Mouse (Mus musculus) thymus, postnatal 36 days (tissue): ENCODE results near the gene Pfn1.
A peak's percentile ranks its signal among the peaks of the same experiment; 100 is the strongest.

Source experiments
- DNase-seq, 2 experiments: peaks; one replicate each; pipeline ENCODE4 v3.0.0; 2022; ENCODE audit warnings: mixed read lengths in 2 of 2

Pfn1 gene

GRCm38 (mm10) chr11:70653345-70654197, 873 bp downstream of the Pfn1 start:
- peak; percentile 82 to 87 for DNase-seq

DNA sequence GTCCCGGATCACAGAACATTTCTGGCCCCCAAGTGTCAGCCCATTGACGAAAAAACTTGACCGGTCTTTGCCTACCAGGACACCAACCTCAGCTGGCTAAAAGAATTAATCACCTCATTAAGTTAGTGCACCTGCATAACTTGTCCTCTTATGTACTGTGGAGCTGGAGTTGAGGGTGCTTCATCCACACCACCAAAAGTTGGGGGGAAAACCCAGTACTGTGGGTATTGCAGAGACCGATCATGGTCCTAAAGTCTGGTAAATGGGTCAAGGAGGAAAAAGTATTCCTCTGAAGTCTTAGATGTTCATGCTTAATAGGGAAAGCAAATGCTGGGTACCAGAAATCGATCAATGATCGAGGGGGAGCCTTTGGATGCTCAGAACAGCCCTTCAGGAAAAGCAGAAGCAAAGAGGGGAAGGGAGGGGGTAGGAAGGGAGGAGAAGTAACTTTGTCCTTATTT, 1.5 kb downstream of the Pfn1 start:
- peak in 1 of 2 experiments; percentile 27 for DNase-seq

DNA sequence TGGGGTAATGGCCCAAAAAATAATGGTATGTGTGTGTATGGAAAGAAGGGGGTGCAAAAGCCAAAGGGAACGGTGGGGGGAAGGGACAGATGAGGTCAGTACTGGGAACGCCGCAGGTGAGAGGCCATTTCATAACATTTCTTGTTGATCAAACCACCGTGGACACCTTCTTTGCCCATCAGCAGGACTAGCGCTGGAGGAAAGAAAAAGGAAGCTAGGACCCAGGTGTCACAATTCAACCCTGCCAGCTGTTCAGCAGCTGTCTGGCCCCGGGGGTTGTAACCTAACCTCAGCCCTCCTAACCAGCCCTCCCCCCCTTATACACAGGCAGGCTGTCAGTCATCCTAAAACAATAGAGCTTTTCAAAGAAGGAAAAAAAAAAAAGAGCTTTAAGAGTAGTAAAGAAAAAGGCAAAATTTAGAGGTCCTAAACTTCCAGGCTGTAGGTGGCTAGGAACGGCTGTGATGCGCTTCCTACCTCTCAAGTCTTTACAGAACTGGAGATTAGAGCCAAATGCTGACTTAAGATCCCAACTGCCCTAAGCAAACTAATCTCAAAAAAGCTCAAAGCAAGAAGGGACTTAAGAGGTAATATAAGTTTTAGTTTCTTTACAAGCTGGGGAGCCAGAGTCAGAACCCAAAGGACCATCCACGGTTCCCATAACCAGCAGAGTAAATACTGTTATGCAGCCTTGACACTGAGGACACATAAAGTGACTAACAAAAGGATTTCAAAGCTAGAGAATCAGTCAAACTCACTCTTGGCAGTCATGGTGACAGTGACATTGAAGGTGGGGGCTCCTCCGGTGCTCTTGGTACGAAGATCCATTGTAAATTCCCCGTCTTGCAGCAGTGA, 2.2 kb downstream of the Pfn1 start:
- peak; percentile 54 to 75 for DNase-seq

DNA sequence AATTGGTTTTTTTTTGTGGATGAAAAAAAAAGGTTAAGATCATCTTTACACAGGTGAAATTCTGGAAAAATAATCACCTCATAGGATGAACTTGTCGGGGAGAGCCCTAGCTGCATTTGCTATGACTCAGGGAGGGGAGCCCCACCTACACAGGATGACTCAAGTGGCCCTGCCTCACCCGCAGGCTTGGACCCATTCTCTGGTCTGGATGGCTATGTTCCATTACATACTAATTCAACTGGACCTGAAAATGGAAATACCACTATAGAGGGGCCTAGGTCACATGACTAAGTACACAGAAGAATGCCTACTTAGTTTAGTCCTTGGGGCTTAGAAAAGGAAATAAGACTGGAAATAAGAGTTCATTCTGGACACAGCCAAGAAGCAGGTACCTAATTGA, 3.1 kb downstream of the Pfn1 start:
- DNase-seq = peak in 1 of 2 experiments; percentile 35

DNA sequence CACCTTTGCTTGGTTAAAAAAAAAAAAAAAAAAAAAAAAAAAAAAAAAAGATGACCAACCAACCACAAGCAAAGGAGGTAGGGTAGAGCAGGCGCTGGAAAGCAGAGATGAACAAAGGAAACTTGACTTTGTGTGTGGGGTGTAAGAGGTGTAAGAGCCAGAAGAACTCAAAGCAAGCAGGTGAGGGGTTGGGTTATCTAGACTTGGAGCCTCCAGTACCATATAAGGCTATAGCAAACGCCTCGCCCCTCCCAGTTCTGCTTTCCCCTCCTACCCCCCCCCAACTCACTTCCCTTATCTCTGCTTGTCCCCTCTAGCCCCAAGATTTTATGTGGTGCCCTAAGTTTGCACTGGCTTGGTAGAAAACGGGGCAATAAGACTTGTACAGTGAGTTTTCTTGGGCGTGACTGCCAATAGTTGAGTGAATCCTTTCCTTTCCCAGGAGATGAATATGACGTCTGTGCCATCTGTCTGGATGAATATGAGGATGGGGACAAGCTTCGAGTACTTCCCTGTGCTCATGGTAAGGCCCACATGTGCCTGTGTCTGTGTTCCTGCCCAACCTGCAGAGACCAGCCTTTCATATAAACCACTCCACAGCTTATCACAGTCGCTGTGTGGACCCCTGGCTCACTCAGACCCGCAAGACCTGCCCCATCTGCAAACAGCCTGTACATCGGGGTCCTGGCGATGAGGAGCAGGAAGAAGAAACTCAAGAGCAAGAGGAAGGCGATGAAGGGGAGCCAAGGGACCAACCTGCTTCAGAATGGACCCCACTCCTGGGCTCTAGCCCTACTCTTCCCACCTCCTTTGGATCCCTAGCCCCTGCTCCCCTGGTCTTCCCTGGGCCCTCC, 3.9 kb downstream of the Pfn1 start:
- DNase-seq = peak; percentile 48 to 67

DNA sequence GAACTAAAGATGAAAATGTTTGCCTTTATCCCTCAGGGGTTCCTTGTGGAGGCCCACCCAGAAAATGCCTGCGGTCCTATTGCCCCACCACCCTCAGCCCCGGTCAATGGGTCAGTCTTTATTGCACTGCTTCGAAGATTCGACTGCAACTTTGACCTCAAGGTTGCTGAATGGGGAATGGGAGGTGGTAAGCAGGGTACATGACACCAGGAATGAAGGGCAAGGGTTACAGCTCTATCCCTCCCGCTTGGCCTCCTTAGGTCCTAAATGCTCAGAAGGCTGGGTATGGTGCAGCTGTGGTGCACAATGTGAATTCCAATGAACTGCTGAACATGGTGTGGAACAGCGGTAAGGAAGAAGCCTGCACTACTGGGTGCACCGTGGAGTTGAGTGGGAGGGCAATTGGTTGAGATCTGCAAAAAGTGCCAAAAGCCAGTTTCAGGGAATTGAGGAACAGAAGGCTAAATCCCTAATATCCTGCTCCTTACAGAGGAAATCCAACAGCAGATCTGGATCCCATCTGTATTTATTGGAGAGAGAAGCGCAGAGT, 5.2 kb downstream of the Pfn1 start:
- DNase-seq = no peak

DNA sequence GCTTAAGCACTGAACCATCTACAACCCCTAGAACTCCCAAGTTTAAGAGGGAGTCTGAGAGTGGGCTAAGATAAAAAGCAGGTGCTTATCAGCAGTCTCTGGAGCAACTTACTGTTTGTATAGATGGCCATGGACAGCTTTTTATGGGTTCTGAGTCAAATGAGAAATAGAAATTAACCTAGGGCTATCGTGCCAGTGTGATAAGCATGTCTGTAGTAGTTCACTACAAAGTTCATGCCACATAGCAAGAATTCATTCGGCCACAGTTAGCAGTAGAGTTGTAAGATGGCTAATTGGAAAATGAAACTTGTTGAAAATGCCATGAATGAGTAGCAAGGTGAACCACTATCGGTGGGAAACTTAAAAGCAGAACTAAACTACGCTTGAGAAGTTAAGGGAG, 5.9 kb downstream of the Pfn1 start:
- DNase-seq = no peak

DNA sequence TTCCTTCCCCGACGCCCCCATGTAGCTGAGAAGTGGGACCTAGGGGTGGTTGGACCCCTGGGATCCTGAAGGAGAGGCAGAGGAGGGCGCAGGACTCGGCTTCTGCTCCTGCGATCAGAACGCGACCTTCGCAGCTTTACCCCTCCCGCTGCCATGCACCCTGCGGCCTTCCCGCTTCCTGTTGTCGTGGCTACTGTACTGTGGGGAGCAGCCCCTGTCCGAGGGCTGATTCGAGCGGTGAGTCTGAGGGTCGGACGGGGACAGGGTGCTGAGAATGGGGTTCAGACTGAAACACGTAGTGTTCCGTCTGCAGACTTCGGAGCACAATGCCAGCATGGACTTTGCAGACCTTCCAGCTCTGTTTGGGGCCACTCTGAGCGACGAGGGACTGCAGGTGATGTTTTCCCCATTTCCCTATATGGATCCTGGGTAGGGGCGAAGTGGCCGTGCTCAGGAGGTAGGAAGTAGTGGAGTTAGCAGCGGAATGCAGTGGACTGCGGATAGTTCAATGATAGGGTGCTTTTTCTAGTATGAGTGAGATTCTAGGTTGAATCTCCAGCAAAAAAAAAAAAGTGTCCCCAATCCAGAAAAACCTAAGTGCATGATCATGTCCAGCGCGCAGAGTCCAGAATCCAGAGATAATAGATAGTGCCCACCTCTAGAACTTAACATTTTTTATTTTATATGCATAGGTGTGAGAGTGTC, 6.6 kb downstream of the Pfn1 start:
- peak; percentile 66 to 77 for DNase-seq

- peak; percentile 96 to 98 for DNase-seq
Measured at GRCm38 (mm10) chr11:70646691-70647650, 7.5 kb downstream of the Pfn1 start, which contains the start of the genes Rnf167 and Slc25a11. TSS of gene Rnf167 (plus strand) at chr11:70647235. TSS of gene Slc25a11 (minus strand) at chr11:70647479.

DNA sequence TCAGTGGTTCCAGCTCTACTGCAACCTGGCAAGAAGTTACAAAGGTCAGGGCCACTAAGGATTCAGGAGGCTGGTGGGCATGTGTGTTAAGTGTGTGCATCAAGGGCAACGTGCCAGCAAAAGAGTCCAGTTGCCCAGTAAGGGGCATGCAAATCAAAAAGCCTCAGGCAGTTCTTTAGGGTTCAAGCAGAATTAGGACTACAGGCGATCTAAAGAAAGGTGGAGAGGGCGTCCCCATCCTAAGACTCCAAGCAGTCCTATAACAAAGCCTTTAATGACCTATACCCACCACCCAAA, 8.2 kb downstream of the Pfn1 start:
- no peak for DNase-seq

DNA sequence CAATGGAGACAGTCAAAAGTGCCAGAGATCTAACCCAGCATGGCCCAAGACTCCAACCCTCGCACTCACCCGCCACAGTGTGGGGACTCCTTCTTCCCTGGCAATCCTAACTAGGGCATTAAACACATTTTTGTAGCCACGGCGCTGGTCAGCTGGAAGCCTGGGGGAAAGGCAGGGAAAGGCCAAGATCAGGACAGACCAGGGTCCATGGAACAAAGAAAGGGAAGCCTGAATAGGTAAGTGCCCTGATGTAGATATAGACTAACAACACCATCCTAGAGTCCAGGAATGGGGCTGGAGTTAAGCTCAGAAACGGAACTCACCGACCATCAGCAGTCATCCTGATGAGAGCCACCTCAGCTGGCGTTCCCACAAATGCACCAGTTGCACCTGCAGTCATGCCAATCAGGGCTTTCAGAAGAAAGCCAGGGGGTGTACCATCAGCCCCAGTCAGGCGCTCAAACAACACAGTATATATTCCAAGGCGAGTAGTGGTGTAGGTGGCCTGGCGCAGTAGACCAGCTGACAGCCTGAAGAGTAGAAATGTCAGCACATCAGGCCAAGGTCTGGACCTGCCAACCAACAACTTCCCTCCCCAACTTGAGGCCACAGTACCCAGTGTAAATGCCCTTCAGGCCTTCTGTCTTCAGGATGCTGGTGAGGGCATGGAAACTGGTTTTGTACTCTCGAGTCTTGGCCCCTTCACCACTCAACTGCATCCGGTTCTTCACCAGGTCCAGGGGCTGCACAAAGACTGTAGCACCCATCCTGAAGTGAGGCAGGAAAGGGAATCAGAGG, 8.8 kb downstream of the Pfn1 start:
- no peak for DNase-seq

DNA sequence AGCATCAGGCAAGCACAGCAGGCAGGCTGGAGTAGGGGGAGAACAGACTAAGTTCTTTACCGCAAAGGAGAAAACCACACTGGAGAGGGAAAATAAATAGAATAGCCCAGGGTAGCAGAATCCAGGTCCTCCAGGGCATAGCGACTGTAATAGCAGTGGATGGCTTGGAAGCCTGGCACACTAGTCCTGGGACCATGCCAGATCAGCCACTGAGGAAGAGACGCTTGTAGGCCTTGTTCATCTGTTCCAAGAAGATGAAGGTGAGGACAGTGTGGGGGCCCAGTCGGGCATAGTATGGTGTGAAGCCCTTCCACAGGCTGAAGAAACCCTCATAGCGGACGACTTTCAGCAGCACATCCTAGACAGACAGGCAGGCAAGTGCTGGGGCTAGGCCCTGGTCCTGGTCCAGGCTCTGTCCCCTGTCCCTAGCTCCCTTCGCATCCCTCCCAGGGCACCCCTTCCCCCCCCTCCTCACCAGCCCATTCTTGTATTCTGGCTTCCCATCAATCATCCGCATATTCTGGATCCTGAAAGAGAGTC, 9.8 kb downstream of the Pfn1 start:
- no peak for DNase-seq

- no peak for DNase-seq
Measured at GRCm38 (mm10) chr11:70643051-70643450, 11.4 kb downstream of the Pfn1 start.

DNA sequence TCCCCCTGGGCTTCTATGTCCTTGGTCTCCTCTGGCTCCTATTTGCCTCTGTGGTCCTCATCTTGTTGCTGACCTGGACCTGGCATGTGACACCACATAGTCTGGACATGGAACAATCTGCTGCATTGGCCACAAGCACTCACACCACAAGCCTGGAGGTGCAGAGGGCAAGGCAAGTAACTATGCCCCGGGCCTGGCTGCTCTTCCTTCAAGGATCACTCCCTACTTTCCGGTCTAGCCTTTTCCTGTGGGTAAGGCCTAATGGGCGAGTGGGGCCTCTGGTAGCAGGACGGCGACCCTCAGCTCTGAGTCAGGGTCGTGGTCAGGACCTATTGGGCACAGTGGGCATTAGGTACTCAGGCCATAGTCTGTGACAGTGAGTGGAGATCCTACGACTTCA, 13.2 kb downstream of the Pfn1 start:
- no peak for DNase-seq

- no peak for DNase-seq
Measured at GRCm38 (mm10) chr11:70639976-70640375, 14.5 kb downstream of the Pfn1 start.

- no peak for DNase-seq
Measured at GRCm38 (mm10) chr11:70638714-70639278, 15.6 kb downstream of the Pfn1 start, which contains the start of gene Gp1ba. TSS of gene Gp1ba (plus strand) at chr11:70639122.

DNA sequence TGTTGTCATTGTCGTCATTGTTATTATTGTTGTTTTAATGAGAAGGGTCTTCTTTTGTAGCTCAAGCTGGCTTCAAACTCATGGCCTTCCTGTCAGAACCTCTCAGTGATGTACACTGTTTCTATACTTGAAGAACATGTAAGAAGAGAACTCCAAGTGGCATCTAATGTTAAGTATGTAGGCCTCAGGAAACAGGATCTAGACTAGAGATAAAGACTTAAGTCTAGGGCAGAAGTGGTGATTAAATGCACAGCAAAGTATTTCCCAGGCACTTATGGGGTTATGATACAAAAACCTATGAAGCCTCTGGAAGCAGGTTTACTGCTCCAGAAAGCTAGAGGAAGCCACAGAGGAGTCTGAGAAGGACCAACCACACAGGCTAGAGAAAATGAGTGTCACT, 16.2 kb downstream of the Pfn1 start:
- DNase-seq = no peak

- no peak for DNase-seq
Measured at GRCm38 (mm10) chr11:70637764-70638163, 16.7 kb downstream of the Pfn1 start.

- no peak for DNase-seq
Measured at GRCm38 (mm10) chr11:70635601-70636000, 18.8 kb downstream of the Pfn1 start.
